Mouse (Mus musculus): ENCODE data around the gene Cyp27a1. TPM values are rescaled to one million over a fixed set of nuclear protein-coding genes. Genes with fewer than 3 reads are reported as not detected.

The Cyp27a1 gene
- polyA plus RNA-seq, 1 experiment: 0.05 TPM

DNA sequence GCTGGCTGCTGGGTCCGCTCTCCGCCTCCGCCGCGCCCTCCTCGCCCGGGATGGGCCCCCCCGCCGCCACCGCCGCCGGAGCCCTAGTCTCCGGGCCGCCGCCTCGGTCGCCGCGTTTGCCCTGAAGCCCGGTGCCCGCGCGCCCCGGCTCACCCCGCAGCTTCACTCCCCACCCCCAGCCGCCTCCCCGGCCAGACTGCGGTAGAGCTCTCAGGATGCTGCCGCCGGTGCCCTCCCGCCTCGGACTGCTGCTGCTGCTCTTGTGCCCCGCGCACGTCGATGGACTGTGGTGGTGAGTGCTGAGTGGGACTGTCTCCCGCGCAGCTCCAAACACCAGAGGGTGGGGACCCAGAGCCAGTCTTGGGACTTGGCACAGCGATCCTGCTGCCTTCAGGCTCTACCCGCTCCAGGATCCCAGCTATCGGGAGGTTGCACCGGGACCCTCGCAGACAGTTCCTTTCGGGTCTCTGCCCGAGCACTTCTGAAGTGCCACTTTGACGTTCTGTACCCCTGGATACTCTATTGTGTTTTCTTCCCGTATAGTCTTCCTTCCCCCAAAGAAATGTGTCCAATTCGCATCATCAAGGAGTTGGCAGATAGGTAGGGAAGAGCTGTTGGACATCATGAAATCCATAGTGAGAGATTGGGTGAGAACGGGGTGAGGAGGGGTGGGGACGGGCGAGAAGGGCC lies 58.7 kb downstream of the Cyp27a1 start:
- Histone ChIP-seq H3K9me3 (ENCODE audit: control insufficient read depth, low read length) (peaks cover 4% of the 10 kb centered on the region; the same call in 1 of the 2 replicates), H3K4me1 (ENCODE audit: control insufficient read depth) (no peaks in the 10 kb centered on the region), H3K36me3 (ENCODE audit: control insufficient read depth) (no peaks in the 10 kb centered on the region), H3K27me3 (ENCODE audit: control insufficient read depth) (peaks cover 86% of the 10 kb centered on the region), H3K4me3 (replicated peaks) (no peak overlapping the region)
- TF ChIP-seq TAL1 (IDR thresholded peaks at IDR 0.05; ENCODE audit: low read length) (no peak), GATA1 (IDR thresholded peaks at IDR 0.05; ENCODE audit: low read length) (no peak)

DNA sequence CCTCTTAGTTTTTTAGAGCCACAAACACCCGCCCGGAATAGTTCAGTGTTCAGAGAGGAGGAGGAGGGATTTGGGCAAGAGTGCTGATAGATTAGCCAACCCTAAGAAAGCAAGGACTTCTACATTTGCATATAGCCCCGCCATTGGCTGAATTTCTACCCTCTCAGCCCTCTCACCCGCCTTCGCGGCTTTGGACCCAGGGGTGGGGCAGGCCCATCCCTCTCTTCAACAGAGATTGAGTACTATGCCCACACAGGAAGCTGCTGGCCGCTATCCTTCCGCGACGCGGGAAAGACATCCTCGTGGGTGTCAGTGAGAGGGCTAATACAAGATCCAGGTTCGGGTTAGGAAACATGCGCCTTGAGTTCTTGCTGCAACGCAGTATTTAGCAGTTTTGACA lies 59.8 kb downstream of the Cyp27a1 start:
- Histone ChIP-seq H3K4me1 (ENCODE audit: control insufficient read depth) (no peaks in the 10 kb centered on the region), H3K27me3 (ENCODE audit: control insufficient read depth) (peaks cover 85% of the 10 kb centered on the region), H3K9me3 (ENCODE audit: control insufficient read depth, low read length) (peaks cover 4% of the 10 kb centered on the region; the same call in 1 of the 2 replicates), H3K36me3 (ENCODE audit: control insufficient read depth) (no peaks in the 10 kb centered on the region), H3K4me3 (replicated peaks) (no peak overlapping the region)
- TF ChIP-seq TAL1 (IDR thresholded peaks at IDR 0.05; ENCODE audit: low read length): no peak
- TF ChIP-seq GATA1 (IDR thresholded peaks at IDR 0.05; ENCODE audit: low read length): no peak

DNA sequence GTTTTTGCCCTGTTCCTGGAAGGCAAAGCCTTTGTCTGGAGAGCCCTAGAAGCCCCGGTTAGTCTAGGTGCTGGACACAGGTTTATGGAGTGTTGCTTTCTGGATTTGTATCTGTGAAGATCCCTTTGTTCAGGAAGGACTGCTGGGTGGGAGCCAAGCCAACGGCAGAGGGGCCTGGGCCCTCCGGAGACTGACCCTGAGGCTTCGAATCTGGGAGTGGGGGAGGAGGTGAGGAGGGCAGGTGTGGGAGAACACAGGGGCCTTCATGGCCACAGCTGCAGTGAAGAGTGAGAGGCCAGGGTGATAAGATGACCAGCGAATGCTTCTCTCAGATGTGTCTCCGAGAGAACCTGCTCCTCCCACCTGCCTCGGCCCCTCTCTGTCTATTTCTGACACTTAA lies 60.7 kb downstream of the Cyp27a1 start:
- Histone ChIP-seq H3K4me3 (replicated peaks) (no peak overlapping the region), H3K9me3 (ENCODE audit: control insufficient read depth, low read length) (peaks cover 4% of the 10 kb centered on the region; the same call in 1 of the 2 replicates), H3K27me3 (ENCODE audit: control insufficient read depth) (peaks cover 80% of the 10 kb centered on the region), H3K4me1 (ENCODE audit: control insufficient read depth) (no peaks in the 10 kb centered on the region), H3K36me3 (ENCODE audit: control insufficient read depth) (no peaks in the 10 kb centered on the region)
- no peak for TF ChIP-seq TAL1 (IDR thresholded peaks at IDR 0.05; ENCODE audit: low read length)
- TF ChIP-seq GATA1 (IDR thresholded peaks at IDR 0.05; ENCODE audit: low read length): no peak

DNA sequence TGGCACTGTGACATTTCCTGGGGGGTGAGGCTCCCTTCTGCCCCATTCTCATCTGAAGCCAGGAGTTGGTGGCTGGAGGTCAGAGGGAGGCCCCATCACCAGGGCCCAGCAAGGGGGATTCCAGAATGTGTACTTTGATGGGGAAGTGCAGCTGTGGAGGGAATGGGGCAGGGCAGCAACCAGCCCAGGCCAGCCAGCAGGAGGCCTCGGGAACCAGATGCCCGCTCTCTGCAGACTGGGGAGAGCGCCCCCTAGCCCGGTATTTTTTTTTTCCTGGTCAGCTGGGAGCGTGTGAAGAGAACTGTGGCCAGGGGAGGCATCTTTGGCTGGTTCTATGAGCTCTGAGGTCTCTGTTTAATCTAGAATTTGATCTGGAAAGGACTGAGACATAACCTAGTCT lies 62.4 kb downstream of the Cyp27a1 start:
- no peak overlapping the region for H3K4me3 ChIP-seq (replicated peaks)
- TF ChIP-seq GATA1 (IDR thresholded peaks at IDR 0.05; ENCODE audit: low read length): no peak
- no peak for TF ChIP-seq TAL1 (IDR thresholded peaks at IDR 0.05; ENCODE audit: low read length)
- H3K4me1 ChIP-seq (ENCODE audit: control insufficient read depth): no peaks in the 10 kb centered on the region
- no peaks in the 10 kb centered on the region for H3K36me3 ChIP-seq (ENCODE audit: control insufficient read depth)
- H3K27me3 ChIP-seq (ENCODE audit: control insufficient read depth): peaks cover 76% of the 10 kb centered on the region
- H3K9me3 ChIP-seq (ENCODE audit: control insufficient read depth, low read length): peaks cover 4% of the 10 kb centered on the region; the same call in 1 of the 2 replicates

DNA sequence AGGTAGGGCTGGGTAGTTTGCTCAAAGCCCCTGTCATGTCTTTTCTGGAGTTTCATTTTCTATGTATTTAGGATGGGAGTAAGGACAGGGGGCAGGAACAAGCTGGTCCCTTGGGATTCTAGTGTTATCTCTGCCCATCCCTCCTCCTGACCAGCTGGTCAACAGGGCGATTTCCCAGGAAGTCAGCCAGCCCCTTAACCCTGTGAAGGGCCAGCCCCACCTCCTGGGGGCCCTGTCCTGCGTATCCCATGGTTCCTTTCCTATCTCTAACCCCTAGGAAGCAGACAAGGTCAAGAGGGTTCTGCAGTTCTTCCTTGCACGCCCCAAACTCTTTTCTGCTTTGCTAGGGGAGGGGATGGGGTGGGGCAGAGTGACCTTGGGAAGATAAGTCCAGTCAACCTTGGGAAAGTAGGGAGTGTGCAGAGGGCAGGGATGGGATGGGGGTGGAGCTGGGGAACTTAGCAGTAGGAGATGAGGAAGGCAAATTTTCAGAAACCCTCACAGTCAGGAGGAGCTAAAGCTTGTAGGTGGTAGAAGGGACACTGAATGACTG lies 65.6 kb downstream of the Cyp27a1 start:
- H3K27me3 ChIP-seq (ENCODE audit: control insufficient read depth): peaks cover 76% of the 10 kb centered on the region
- no peaks in the 10 kb centered on the region for H3K9me3 ChIP-seq (ENCODE audit: control insufficient read depth, low read length)
- H3K36me3 ChIP-seq (ENCODE audit: control insufficient read depth): no peaks in the 10 kb centered on the region
- peaks cover under 1% of the 10 kb centered on the region for H3K4me1 ChIP-seq (ENCODE audit: control insufficient read depth)
- H3K4me3 ChIP-seq (replicated peaks): no peak overlapping the region
- TF ChIP-seq TAL1 (IDR thresholded peaks at IDR 0.05; ENCODE audit: low read length) (no peak), GATA1 (IDR thresholded peaks at IDR 0.05; ENCODE audit: low read length) (no peak)

DNA sequence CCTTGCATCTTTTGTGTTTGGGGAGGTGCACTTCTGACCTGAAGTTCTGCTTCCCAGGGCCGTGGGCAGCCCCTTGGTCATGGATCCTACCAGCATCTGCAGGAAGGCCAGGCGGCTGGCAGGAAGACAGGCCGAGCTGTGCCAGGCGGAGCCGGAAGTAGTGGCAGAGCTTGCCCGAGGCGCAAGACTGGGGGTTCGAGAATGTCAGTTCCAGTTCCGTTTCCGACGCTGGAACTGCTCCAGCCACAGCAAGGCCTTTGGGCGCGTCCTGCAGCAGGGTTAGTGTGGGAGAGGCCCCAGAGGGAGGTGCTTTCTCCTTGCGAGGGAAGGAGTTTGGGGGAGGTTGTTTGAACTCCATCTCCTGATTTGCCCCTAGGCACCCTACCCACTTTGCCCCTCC lies 68.7 kb downstream of the Cyp27a1 start:
- TF ChIP-seq GATA1 (IDR thresholded peaks at IDR 0.05; ENCODE audit: low read length): no peak
- no peak for TF ChIP-seq TAL1 (IDR thresholded peaks at IDR 0.05; ENCODE audit: low read length)
- Histone ChIP-seq H3K9me3 (ENCODE audit: control insufficient read depth, low read length) (no peaks in the 10 kb centered on the region), H3K4me3 (replicated peaks) (no peak overlapping the region), H3K4me1 (ENCODE audit: control insufficient read depth) (peaks cover 4% of the 10 kb centered on the region), H3K27me3 (ENCODE audit: control insufficient read depth) (peaks cover 80% of the 10 kb centered on the region), H3K36me3 (ENCODE audit: control insufficient read depth) (no peaks in the 10 kb centered on the region)

DNA sequence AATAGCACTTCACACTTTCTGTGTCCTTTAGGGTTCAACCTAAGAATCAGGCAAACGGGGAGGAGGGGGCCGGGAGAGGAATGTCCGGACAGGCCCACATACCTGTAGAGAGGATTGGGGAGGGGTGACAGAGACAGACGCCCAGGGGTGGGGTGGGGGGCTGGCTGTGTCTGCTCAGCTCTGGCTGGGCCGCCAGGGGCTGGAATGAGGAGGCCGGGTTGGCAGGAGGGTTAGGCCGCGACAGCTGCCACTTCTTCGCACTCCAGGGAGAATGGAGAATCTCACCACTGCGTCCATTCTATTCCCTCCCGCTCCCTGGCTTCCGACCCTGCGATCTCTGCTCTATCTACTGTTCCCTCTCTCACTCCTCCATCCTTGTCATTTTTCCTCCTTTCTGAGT lies 70.2 kb downstream of the Cyp27a1 start:
- no peak overlapping the region for H3K4me3 ChIP-seq (replicated peaks)
- no peaks in the 10 kb centered on the region for H3K36me3 ChIP-seq (ENCODE audit: control insufficient read depth)
- peaks cover 84% of the 10 kb centered on the region for H3K27me3 ChIP-seq (ENCODE audit: control insufficient read depth)
- H3K9me3 ChIP-seq (ENCODE audit: control insufficient read depth, low read length): no peaks in the 10 kb centered on the region
- H3K4me1 ChIP-seq (ENCODE audit: control insufficient read depth): peaks cover 4% of the 10 kb centered on the region
- TF ChIP-seq TAL1 (IDR thresholded peaks at IDR 0.05; ENCODE audit: low read length) (no peak), GATA1 (IDR thresholded peaks at IDR 0.05; ENCODE audit: low read length) (no peak)

DNA sequence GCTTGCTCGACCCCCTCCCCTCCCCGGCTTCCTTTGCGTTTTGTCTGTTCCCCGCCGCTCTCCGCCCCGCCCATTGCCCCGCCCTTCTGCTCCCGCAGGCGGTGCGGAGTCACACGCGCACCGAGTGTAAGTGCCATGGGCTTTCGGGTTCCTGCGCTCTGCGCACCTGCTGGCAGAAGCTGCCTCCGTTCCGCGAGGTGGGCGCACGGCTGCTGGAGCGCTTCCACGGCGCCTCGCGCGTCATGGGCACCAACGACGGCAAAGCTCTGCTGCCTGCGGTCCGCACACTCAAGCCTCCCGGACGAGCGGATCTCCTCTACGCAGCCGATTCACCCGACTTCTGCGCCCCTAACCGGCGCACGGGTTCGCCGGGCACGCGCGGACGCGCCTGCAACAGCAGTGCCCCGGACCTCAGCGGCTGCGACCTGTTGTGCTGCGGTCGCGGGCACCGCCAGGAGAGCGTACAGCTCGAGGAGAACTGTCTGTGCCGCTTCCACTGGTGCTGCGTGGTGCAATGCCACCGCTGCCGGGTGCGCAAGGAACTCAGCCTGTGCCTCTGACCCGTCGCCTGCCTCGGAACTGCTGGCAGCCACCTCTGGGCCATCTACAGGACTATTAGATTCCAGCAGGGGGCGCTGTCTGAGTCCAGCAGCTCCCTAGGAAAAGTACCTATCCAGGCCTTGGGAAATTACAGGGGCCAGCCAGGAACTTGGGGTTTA lies 70.8 kb downstream of the Cyp27a1 start:
- Histone ChIP-seq H3K4me1 (ENCODE audit: control insufficient read depth) (peaks cover 4% of the 10 kb centered on the region), H3K4me3 (replicated peaks) (no peak overlapping the region), H3K36me3 (ENCODE audit: control insufficient read depth) (no peaks in the 10 kb centered on the region), H3K27me3 (ENCODE audit: control insufficient read depth) (peaks cover 84% of the 10 kb centered on the region), H3K9me3 (ENCODE audit: control insufficient read depth, low read length) (no peaks in the 10 kb centered on the region)
- TF ChIP-seq TAL1 (IDR thresholded peaks at IDR 0.05; ENCODE audit: low read length) (no peak), GATA1 (IDR thresholded peaks at IDR 0.05; ENCODE audit: low read length) (no peak)

Other genes starting within 250 kb of the Cyp27a1 start
- 0.78 and 0.87 TPM in 2 replicates for gene Cnot9, start 207.5 kb upstream of the Cyp27a1 start, polyA plus RNA-seq (2012)
- gene Plcd4, start 170.7 kb upstream of the Cyp27a1 start, polyA plus RNA-seq (2012): not detected in 2 replicates
- 0.08 and 0.14 TPM in 2 replicates for gene Usp37, start 169.3 kb upstream of the Cyp27a1 start, polyA plus RNA-seq (2012)
- 0.34 and 0.41 TPM in 2 replicates for gene Zfp142, start 125.3 kb upstream of the Cyp27a1 start, polyA plus RNA-seq (2012)
- 0.06 and 0.18 TPM in 2 replicates for gene Bcs1l, start 125.3 kb upstream of the Cyp27a1 start, polyA plus RNA-seq (2012)
- gene Rnf25, start 112.2 kb upstream of the Cyp27a1 start, polyA plus RNA-seq (2012): 1.2 and 1.4 TPM in 2 replicates
- not detected in 2 replicates for gene Stk36, start 112.1 kb upstream of the Cyp27a1 start, polyA plus RNA-seq (2012)
- gene Ttll4, start 51.8 kb upstream of the Cyp27a1 start, polyA plus RNA-seq (2012): 0.12 and 0.24 TPM in 2 replicates
- 0.02 TPM in 1 of 2 replicates, not detected in the other for gene Prkag3, start 35.6 kb downstream of the Cyp27a1 start, polyA plus RNA-seq (2012)
- not detected in 2 replicates for gene Wnt6, start 58.3 kb downstream of the Cyp27a1 start, polyA plus RNA-seq (2012)
- 0.02 and 0.04 TPM in 2 replicates for gene Wnt10a, start 77.9 kb downstream of the Cyp27a1 start, polyA plus RNA-seq (2012)
- gene Cdk5r2, start 141.4 kb downstream of the Cyp27a1 start, polyA plus RNA-seq (2012): not detected in 2 replicates
- gene Fev, start 171.8 kb downstream of the Cyp27a1 start, polyA plus RNA-seq (2012): not detected in 2 replicates
- gene Cryba2, start 179.6 kb downstream of the Cyp27a1 start, polyA plus RNA-seq (2012): not detected in 2 replicates
- gene Cfap65, start 222.0 kb downstream of the Cyp27a1 start, polyA plus RNA-seq (2012): not detected in 2 replicates
- 0.06 and 0.19 TPM in 2 replicates for gene Ihh, start 238.1 kb downstream of the Cyp27a1 start, polyA plus RNA-seq (2012)